Mouse (Mus musculus): ENCODE results near the gene Sorcs3. TPM values are rescaled to one million over a fixed set of nuclear protein-coding genes. Genes with fewer than 3 reads are reported as not detected.
A peak's percentile ranks its signal among the peaks of the same experiment; 100 is the strongest.

Sorcs3 gene
- polyA plus RNA-seq, 1 experiment from 2014 or later, result 0.76 TPM

GRCm38 (mm10) chr19:48706267-48706923 is 500.6 kb downstream of the Sorcs3 start:
- 0 out of 2 replicates have a peak, but pooled peaks cover 6% of the 10 kb centered on the region for H3K27me3 ChIP-seq (replicated peaks; ENCODE audit: low read depth, poor library complexity, severe bottlenecking)
- no peaks in the 10 kb centered on the region for H3K9me3 ChIP-seq
- H3K4me1 ChIP-seq, result peaks cover 18% of the 10 kb centered on the region
- no peak overlapping the region for H3K27ac ChIP-seq (replicated peaks)
- no peaks in the 10 kb centered on the region for H3K36me3 ChIP-seq (replicated peaks)
- peak; percentile 59 for DNase-seq (ENCODE audit: low spot score)
- no peak overlapping the region for H3K4me3 ChIP-seq
- WGBS, result 10% methylated on average over 1 of the region's 1 CpGs

DNA sequence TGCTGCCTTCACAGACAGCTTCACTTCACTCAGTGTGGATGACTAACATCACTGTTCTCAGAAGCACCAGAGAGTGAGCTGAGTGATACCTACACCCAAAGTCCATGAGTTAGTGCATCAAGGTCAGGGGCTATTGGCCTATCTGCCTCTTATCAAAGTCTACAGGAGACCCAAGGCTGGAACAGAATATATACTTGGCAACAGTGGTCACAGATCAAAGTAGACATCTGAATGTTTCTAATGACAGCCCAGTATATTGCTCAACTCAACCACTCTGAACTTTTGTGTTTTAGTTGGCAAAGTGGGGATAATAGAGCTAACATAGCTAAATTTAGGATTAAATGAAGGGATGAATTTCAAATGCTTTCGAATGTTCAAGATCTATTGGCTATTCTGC is 501.1 kb downstream of the Sorcs3 start:
- H3K36me3 ChIP-seq (replicated peaks), result no peaks in the 10 kb centered on the region
- DNase-seq (ENCODE audit: low spot score), result no peak
- WGBS, result 90% methylated on average over 1 of the region's 1 CpGs

GRCm38 (mm10) chr19:48725851-48726419 is 520.1 kb downstream of the Sorcs3 start:
- WGBS, result 59% methylated on average over 6 of the region's 6 CpGs
- Histone ChIP-seq H3K27ac (replicated peaks) (no peak overlapping the region), H3K27me3 (replicated peaks; ENCODE audit: low read depth, poor library complexity, severe bottlenecking) (no peaks in the 10 kb centered on the region), H3K9me3 (no peaks in the 10 kb centered on the region), H3K36me3 (replicated peaks) (no peaks in the 10 kb centered on the region), H3K4me3 (no peak overlapping the region), H3K4me1 (0 out of 2 replicates have a peak, but pooled peaks cover 5% of the 10 kb centered on the region)
- DNase-seq (ENCODE audit: low spot score), result no peak

More for the DNA sequence above, 501.1 kb downstream of the Sorcs3 start:
- Histone ChIP-seq H3K27ac (replicated peaks) (no peak overlapping the region), H3K4me3 (no peak overlapping the region), H3K4me1 (peaks cover 18% of the 10 kb centered on the region), H3K9me3 (no peaks in the 10 kb centered on the region), H3K27me3 (replicated peaks; ENCODE audit: low read depth, poor library complexity, severe bottlenecking) (0 out of 2 replicates have a peak, but pooled peaks cover 6% of the 10 kb centered on the region)

- no peak overlapping the region for H3K4me3 ChIP-seq
- 58% methylated on average over 3 of the region's 3 CpGs for WGBS
- H3K27ac ChIP-seq (replicated peaks), result no peak overlapping the region
These were observed 521.2 kb downstream of the Sorcs3 start for GRCm38 (mm10) chr19:48727048-48727447.

DNA sequence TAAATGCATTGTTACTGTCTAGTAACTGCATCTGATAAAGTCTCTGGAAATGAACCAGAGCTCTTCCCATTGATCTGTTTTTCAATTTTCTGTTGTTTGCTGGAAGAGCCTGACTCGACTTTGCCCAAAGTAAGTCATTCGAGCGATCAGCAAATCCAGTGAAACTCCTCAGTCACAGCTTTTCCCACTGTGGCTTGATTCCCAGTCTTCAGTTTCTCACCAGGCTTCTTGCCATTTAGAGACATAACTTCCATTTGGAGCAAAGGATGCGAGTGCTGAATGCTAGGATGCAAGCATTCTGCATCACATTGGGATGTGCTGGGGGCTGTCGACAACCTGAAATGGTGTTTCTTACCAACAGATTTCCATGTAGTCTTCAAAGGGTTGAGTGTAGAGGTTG is 521.8 kb downstream of the Sorcs3 start:
- H3K27ac ChIP-seq (replicated peaks), result no peak overlapping the region
- no peaks in the 10 kb centered on the region for H3K27me3 ChIP-seq (replicated peaks; ENCODE audit: low read depth, poor library complexity, severe bottlenecking)
- DNase-seq (ENCODE audit: low spot score), result no peak
- no peak overlapping the region for H3K4me3 ChIP-seq
- no peaks in the 10 kb centered on the region for H3K36me3 ChIP-seq (replicated peaks)
- no peaks in the 10 kb centered on the region for H3K9me3 ChIP-seq
- 0 out of 2 replicates have a peak, but pooled peaks cover 5% of the 10 kb centered on the region for H3K4me1 ChIP-seq
- WGBS, result 89% methylated on average over 5 of the region's 5 CpGs

More at GRCm38 (mm10) chr19:48727048-48727447, 521.2 kb downstream of the Sorcs3 start:
- Histone ChIP-seq H3K27me3 (replicated peaks; ENCODE audit: low read depth, poor library complexity, severe bottlenecking) (no peaks in the 10 kb centered on the region), H3K9me3 (no peaks in the 10 kb centered on the region), H3K36me3 (replicated peaks) (no peaks in the 10 kb centered on the region), H3K4me1 (0 out of 2 replicates have a peak, but pooled peaks cover 5% of the 10 kb centered on the region)
- DNase-seq (ENCODE audit: low spot score), result no peak

DNA sequence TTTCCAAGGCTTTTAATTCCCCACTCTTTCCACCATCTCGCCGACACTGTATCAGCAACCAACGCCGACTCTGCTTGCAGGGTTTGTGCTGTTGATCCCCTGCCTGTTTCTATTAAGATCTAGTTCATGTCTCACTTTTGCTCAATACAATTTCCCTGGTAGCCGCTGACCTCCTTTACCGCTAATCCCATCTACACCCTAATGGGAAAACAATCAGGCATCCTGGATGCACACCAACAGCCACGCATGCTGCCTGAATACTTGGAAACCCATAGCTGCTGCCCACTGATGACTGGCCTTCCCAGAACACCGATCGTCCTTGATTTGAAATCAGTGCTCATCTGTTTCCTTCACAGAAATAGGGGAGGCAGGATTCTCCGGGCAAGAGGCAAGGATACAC is 525.9 kb downstream of the Sorcs3 start:
- no peak overlapping the region for H3K4me3 ChIP-seq
- H3K4me1 ChIP-seq, result no peaks in the 10 kb centered on the region
- WGBS, result 83% methylated on average over 10 of the region's 10 CpGs
- no peak overlapping the region for H3K27ac ChIP-seq (replicated peaks)
- H3K9me3 ChIP-seq, result no peaks in the 10 kb centered on the region
- no peaks in the 10 kb centered on the region for H3K36me3 ChIP-seq (replicated peaks)
- DNase-seq (ENCODE audit: low spot score), result no peak
- H3K27me3 ChIP-seq (replicated peaks; ENCODE audit: low read depth, poor library complexity, severe bottlenecking), result no peaks in the 10 kb centered on the region

DNA sequence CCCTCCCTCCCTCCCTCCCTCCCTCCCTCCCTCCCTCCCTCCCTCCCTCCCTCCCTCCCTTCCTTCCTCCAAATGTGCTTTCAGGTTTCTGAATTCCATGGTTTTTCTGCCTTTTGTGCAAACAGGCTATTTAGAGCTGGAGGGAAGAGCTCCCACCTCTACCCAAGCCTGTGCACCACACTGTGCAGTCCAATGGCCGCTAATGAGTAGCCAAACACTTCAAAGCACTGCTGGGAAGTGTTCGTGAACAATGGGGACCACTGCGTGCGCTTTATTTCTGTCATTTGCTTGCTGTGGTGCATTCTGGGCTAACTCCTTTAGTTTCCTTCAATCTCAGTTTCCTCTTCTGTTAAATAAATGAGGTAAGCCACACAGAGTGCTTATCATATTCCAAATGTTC is 528.5 kb downstream of the Sorcs3 start:
- no peak for DNase-seq (ENCODE audit: low spot score)
- Histone ChIP-seq H3K4me3 (no peak overlapping the region), H3K27ac (replicated peaks) (no peak overlapping the region), H3K27me3 (replicated peaks; ENCODE audit: low read depth, poor library complexity, severe bottlenecking) (no peaks in the 10 kb centered on the region), H3K36me3 (replicated peaks) (no peaks in the 10 kb centered on the region), H3K9me3 (no peaks in the 10 kb centered on the region), H3K4me1 (no peaks in the 10 kb centered on the region)
- WGBS, result 58% methylated on average over 4 of the region's 4 CpGs

GRCm38 (mm10) chr19:48737554-48737953 is 531.7 kb downstream of the Sorcs3 start:
- no peaks in the 10 kb centered on the region for H3K27me3 ChIP-seq (replicated peaks; ENCODE audit: low read depth, poor library complexity, severe bottlenecking)
- H3K4me3 ChIP-seq, result no peak overlapping the region
- H3K36me3 ChIP-seq (replicated peaks), result no peaks in the 10 kb centered on the region
- no peak overlapping the region for H3K27ac ChIP-seq (replicated peaks)
- no peaks in the 10 kb centered on the region for H3K9me3 ChIP-seq
- no peaks in the 10 kb centered on the region for H3K4me1 ChIP-seq
- no peak for DNase-seq (ENCODE audit: low spot score)
- 51% methylated on average over 2 of the region's 2 CpGs for whole genome bisulfite sequencing

GRCm38 (mm10) chr19:48755156-48755555 is 549.3 kb downstream of the Sorcs3 start:
- no peak overlapping the region for H3K27ac ChIP-seq (replicated peaks)
- H3K4me1 ChIP-seq, result no peaks in the 10 kb centered on the region
- H3K9me3 ChIP-seq, result no peaks in the 10 kb centered on the region
- H3K4me3 ChIP-seq, result no peak overlapping the region
- WGBS, result 87% methylated on average over 9 of the region's 9 CpGs
- H3K27me3 ChIP-seq (replicated peaks; ENCODE audit: low read depth, poor library complexity, severe bottlenecking), result no peaks in the 10 kb centered on the region
- no peaks in the 10 kb centered on the region for H3K36me3 ChIP-seq (replicated peaks)
- DNase-seq (ENCODE audit: low spot score), result no peak

- H3K27me3 ChIP-seq (replicated peaks; ENCODE audit: low read depth, poor library complexity, severe bottlenecking), result no peaks in the 10 kb centered on the region
- H3K4me1 ChIP-seq, result no peaks in the 10 kb centered on the region
- 86% methylated on average over 6 of the region's 6 CpGs for WGBS
- H3K4me3 ChIP-seq, result no peak overlapping the region
- H3K27ac ChIP-seq (replicated peaks), result no peak overlapping the region
- DNase-seq (ENCODE audit: low spot score), result no peak
- no peaks in the 10 kb centered on the region for H3K36me3 ChIP-seq (replicated peaks)
- H3K9me3 ChIP-seq, result no peaks in the 10 kb centered on the region
These were observed 551.0 kb downstream of the Sorcs3 start for GRCm38 (mm10) chr19:48756831-48757230.

DNA sequence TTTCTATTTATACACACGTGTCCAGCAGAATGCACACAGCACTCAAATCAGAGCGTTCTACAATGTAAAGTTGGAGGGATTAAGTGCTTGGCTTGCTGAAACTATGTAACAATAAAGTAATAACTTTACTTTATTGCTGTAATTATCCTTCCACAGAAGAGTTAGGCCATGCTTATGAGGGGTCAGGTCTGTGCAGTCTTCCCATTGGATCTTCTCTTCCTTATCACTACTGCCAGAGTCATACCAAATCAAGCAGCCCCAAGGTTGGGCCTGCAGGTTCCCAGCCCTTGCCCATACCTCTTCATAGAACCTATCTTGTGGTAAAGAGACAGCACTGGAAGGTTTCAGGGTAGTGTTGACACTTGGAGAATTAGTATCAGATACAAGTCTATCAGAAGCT is 560.7 kb downstream of the Sorcs3 start:
- Histone ChIP-seq H3K36me3 (replicated peaks) (no peaks in the 10 kb centered on the region), H3K4me1 (no peaks in the 10 kb centered on the region), H3K4me3 (no peak overlapping the region), H3K9me3 (no peaks in the 10 kb centered on the region), H3K27ac (replicated peaks) (no peak overlapping the region), H3K27me3 (replicated peaks; ENCODE audit: low read depth, poor library complexity, severe bottlenecking) (no peaks in the 10 kb centered on the region)
- WGBS, result 89% methylated on average over 2 of the region's 2 CpGs
- no peak for DNase-seq (ENCODE audit: low spot score)

DNA sequence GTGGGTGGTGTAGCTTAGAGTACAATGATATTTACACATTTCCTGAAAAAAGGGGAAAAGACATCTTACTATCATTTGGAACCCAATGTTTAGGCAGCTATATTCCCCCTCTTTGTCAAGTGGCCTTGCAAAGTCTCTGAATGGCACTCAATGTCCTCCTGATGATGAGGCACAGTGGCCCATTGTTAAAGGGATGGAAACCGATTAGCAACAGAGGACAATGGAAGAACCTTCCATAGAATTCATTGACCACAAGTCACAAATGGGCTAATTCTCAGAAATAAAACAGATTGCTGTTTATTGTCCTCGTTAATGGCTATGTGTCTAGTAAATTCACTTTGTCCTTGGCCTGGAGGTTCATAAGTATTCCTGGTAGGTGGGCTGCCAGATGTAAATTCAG is 565.7 kb downstream of the Sorcs3 start:
- H3K36me3 ChIP-seq (replicated peaks), result no peaks in the 10 kb centered on the region
- no peaks in the 10 kb centered on the region for H3K9me3 ChIP-seq
- WGBS, result 64% methylated on average over 2 of the region's 2 CpGs
- H3K4me1 ChIP-seq, result no peaks in the 10 kb centered on the region
- DNase-seq (ENCODE audit: low spot score), result no peak
- no peak overlapping the region for H3K27ac ChIP-seq (replicated peaks)
- H3K4me3 ChIP-seq, result no peak overlapping the region
- H3K27me3 ChIP-seq (replicated peaks; ENCODE audit: low read depth, poor library complexity, severe bottlenecking), result no peaks in the 10 kb centered on the region

- H3K4me1 ChIP-seq, result no peaks in the 10 kb centered on the region
- H3K4me3 ChIP-seq, result no peak overlapping the region
- DNase-seq (ENCODE audit: low spot score), result no peak
- no peaks in the 10 kb centered on the region for H3K27me3 ChIP-seq (replicated peaks; ENCODE audit: low read depth, poor library complexity, severe bottlenecking)
- 93% methylated on average over 3 of the region's 3 CpGs for WGBS
- no peaks in the 10 kb centered on the region for H3K36me3 ChIP-seq (replicated peaks)
- H3K9me3 ChIP-seq, result no peaks in the 10 kb centered on the region
- H3K27ac ChIP-seq (replicated peaks), result no peak overlapping the region
These were observed 573.4 kb downstream of the Sorcs3 start for GRCm38 (mm10) chr19:48779095-48779765.
